Mouse (Mus musculus) lung, postnatal 10 days (tissue): ENCODE data around the gene Dusp1.

Experiments used
- DNase-seq: peaks from one replicate; pipeline ENCODE4 v3.0.0; 2021

Dusp1 gene

GRCm38 (mm10) chr17:26553033-26553432 lies 8.9 kb downstream of the Dusp1 start:
- no peak for DNase-seq

- DNase-seq, result no peak
Observed at GRCm38 (mm10) chr17:26551104-26551503, 10.8 kb downstream of the Dusp1 start.

GRCm38 (mm10) chr17:26549148-26549809 lies 12.6 kb downstream of the Dusp1 start:
- peak; percentile 64 for DNase-seq

- DNase-seq, result no peak
Observed at GRCm38 (mm10) chr17:26548566-26548965, 13.4 kb downstream of the Dusp1 start.

GRCm38 (mm10) chr17:26547771-26548170 lies 14.2 kb downstream of the Dusp1 start:
- DNase-seq, result peak; percentile 87

GRCm38 (mm10) chr17:26544319-26544963 lies 17.5 kb downstream of the Dusp1 start:
- peak; percentile 55 for DNase-seq

GRCm38 (mm10) chr17:26540083-26540482 lies 21.8 kb downstream of the Dusp1 start:
- no peak for DNase-seq

GRCm38 (mm10) chr17:26537722-26538471 lies 24.0 kb downstream of the Dusp1 start:
- peak; percentile 56 for DNase-seq

- peak; percentile 47 for DNase-seq
Observed at GRCm38 (mm10) chr17:26535251-26536136, 26.4 kb downstream of the Dusp1 start.

- DNase-seq, result no peak
Observed at GRCm38 (mm10) chr17:26534695-26535094, 27.2 kb downstream of the Dusp1 start.

GRCm38 (mm10) chr17:26533871-26534372 lies 28.0 kb downstream of the Dusp1 start:
- peak; percentile 55 for DNase-seq

- DNase-seq, result no peak
Observed at GRCm38 (mm10) chr17:26532476-26533045, 29.4 kb downstream of the Dusp1 start.

GRCm38 (mm10) chr17:26531395-26532027 lies 30.4 kb downstream of the Dusp1 start:
- no peak for DNase-seq

- peak; percentile 79 for DNase-seq
Observed at GRCm38 (mm10) chr17:26530590-26531081, 31.3 kb downstream of the Dusp1 start.

GRCm38 (mm10) chr17:26529791-26530241 lies 32.1 kb downstream of the Dusp1 start:
- DNase-seq, result no peak

GRCm38 (mm10) chr17:26528751-26529150 lies 33.2 kb downstream of the Dusp1 start:
- DNase-seq, result no peak

GRCm38 (mm10) chr17:26527291-26527690 lies 34.6 kb downstream of the Dusp1 start:
- DNase-seq, result no peak

GRCm38 (mm10) chr17:26525316-26525715 lies 36.6 kb downstream of the Dusp1 start:
- peak; percentile 63 for DNase-seq

GRCm38 (mm10) chr17:26524801-26525200 lies 37.1 kb downstream of the Dusp1 start:
- no peak for DNase-seq

GRCm38 (mm10) chr17:26524316-26524715 lies 37.6 kb downstream of the Dusp1 start:
- DNase-seq, result no peak

- no peak for DNase-seq
Observed at GRCm38 (mm10) chr17:26522711-26523110, 39.2 kb downstream of the Dusp1 start.
